Mouse (Mus musculus): ENCODE measurements at regions not wholly inside any gene's neighbourhood (a gene's known extent, or its start where the extent isn't known, plus 50 kb on each side); places are given as distances from the start of the nearest gene placed in this dataset.

DNA sequence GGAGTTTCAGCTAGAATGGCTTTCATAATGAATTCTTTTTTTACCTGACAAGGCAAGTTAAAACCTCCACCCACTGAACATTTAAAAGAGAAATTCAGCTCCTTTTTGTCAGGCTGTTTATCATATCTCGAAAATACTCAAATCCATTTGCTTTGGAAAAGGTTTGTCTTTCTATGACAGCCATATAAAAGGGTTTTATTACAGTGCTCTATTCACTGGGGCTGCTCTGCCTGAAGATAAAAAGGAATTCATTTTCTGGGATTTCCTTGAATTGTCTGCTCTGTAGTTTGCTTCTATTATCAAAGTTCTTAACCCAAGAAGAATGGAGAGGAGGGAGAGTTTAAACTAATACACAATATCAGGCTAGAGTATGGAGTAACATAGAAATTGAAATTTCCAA, 442.8 kb downstream of the 9430069I07Rik start:
- Histone ChIP-seq H3K4me1 (replicated peaks) (no peaks in the 10 kb centered on the region), H3K4me2 (no peak overlapping the region), H3K36me3 (no peaks in the 10 kb centered on the region), H3K9me3 (no peaks in the 10 kb centered on the region), H3K27me3 (no peaks in the 10 kb centered on the region), H3K9ac (no peak overlapping the region), H3K27ac (no peak overlapping the region), H3K4me3 (no peak overlapping the region)
- WGBS = 68% methylated on average over 1 of the region's 1 CpGs
- no peak for ATAC-seq (ENCODE audit: low FRiP score)

DNA sequence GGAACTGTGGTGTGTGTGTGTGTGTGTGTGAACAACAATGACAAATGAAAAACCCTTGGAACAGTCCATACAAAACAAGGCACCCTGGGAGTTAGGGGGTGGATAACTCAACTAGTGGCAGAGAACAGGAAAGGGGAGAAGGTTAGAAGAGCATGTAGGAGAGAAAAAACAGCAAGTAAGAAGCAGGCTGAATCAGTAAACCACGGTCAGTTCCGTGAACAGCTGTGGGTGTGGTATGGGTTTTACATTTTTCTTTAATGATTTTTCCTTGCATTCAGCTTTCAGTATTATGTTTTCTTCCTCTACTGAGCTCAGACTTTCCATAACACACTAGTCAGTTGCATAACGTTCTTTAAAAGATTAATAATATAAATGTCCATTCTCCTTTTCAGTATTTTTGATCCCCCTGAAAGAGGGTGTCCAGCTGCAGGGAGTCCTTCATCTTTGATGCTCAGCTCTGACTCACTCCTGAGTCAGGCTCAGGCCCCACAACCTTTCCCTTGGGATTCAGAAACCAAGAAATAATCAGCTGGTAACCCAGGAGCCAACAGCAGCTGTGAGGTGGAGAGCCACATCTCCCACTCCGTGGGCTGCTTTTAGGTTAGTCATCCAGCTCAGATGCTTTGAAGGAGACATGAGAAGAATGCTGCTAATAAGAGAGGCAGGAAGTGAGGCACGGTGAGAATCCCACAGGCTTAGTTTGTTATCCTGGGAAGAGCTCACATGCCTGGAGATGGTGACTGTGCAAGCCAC, 450.8 kb downstream of the 9430069I07Rik start:
- no peaks in the 10 kb centered on the region for H3K27me3 ChIP-seq
- no peaks in the 10 kb centered on the region for H3K4me1 ChIP-seq (replicated peaks)
- no peak overlapping the region for H3K4me2 ChIP-seq
- no peaks in the 10 kb centered on the region for H3K36me3 ChIP-seq
- H3K4me3 ChIP-seq = no peak overlapping the region
- H3K9me3 ChIP-seq = no peaks in the 10 kb centered on the region
- H3K9ac ChIP-seq = no peak overlapping the region
- no peak overlapping the region for H3K27ac ChIP-seq
- WGBS = 81% methylated on average over 5 of the region's 5 CpGs
- no peak for ATAC-seq (ENCODE audit: low FRiP score)

DNA sequence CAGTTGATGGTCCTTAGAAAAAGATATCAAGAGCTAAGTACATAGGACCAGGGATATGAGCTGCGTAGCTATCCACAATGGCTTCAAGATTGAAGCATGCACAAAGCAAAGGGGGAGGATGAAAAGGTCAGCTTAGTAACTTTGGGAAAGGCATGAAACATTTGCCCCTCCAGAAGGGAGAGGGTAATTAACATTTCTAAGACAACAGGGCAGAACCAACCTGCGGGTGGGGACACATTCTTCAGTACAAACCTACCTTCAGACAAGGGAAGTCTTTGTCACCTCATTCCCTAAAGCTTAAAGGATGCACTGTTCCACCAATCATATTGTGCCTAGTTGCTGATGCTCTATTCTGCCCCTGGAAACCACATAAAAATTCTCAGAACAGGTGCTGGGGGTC, 461.6 kb downstream of the 9430069I07Rik start:
- no peaks in the 10 kb centered on the region for H3K4me1 ChIP-seq (replicated peaks)
- no peaks in the 10 kb centered on the region for H3K9me3 ChIP-seq
- no peak overlapping the region for H3K9ac ChIP-seq
- WGBS = 85% methylated on average over 2 of the region's 2 CpGs
- no peak for ATAC-seq (ENCODE audit: low FRiP score)
- no peak overlapping the region for H3K27ac ChIP-seq
- no peaks in the 10 kb centered on the region for H3K27me3 ChIP-seq
- no peak overlapping the region for H3K4me3 ChIP-seq
- no peak overlapping the region for H3K4me2 ChIP-seq
- no peaks in the 10 kb centered on the region for H3K36me3 ChIP-seq

DNA sequence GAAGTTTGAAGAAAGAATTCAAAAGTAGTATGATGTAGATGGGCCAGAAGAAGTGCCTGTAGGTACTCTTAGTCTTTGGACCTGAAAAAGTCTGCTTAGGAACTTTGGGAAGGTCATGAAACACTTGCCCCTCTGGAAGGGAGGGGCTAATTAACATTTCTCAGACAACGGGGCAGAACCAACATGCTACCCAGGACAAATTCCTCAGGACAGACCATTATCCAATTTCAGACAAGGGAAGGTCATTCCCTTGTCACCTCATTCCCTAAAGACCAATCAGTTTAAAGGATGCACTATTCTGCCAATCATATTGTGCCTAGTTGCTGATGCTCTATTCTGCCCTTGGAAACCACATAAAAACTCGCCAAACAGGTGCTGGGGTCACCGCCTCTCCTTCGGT, 467.1 kb downstream of the 9430069I07Rik start:
- Histone ChIP-seq H3K9ac (no peak overlapping the region), H3K27me3 (no peaks in the 10 kb centered on the region), H3K36me3 (no peaks in the 10 kb centered on the region), H3K27ac (no peak overlapping the region), H3K9me3 (no peaks in the 10 kb centered on the region), H3K4me2 (no peak overlapping the region), H3K4me1 (replicated peaks) (no peaks in the 10 kb centered on the region), H3K4me3 (no peak overlapping the region)
- WGBS = 80% methylated on average over 4 of the region's 4 CpGs
- no peak for ATAC-seq (ENCODE audit: low FRiP score)

GRCm38 (mm10) chr15:33888865-33889368, 468.8 kb downstream of the 9430069I07Rik start:
- no peak overlapping the region for H3K27ac ChIP-seq
- no peak overlapping the region for H3K4me3 ChIP-seq
- no peak for ATAC-seq (ENCODE audit: low FRiP score)
- H3K4me1 ChIP-seq (replicated peaks) = no peaks in the 10 kb centered on the region
- no peak overlapping the region for H3K9ac ChIP-seq
- H3K36me3 ChIP-seq = no peaks in the 10 kb centered on the region
- H3K4me2 ChIP-seq = no peak overlapping the region
- H3K27me3 ChIP-seq = no peaks in the 10 kb centered on the region
- H3K9me3 ChIP-seq = no peaks in the 10 kb centered on the region
- WGBS = 91% methylated on average over 1 of the region's 1 CpGs

DNA sequence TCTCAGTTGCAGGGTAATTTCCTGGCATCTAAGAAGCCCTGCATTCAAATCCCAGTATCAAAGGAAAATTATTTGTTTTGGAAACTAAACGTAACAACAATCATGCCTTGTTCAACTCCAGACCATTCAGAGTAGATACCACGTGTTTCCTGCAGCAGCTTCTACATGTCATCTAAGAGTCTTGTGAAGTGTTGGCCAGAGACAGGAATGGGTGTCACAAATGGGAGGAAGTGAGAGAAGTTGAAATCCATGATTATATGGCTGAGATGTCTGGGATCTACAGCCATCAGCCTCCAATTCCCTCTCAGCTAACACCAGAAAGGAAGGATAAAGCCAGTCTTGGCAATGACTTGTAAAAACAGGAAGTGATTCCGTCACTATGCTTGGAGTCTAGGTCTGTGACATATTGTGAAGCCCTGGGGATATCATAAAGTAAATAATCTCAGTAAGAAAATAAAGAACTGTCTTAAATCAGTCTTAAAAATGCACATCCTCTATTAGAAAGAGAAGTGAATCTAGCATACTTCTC, 495.4 kb downstream of the 9430069I07Rik start:
- WGBS = 83% methylated on average over 3 of the region's 3 CpGs
- Histone ChIP-seq H3K4me1 (replicated peaks) (no peaks in the 10 kb centered on the region), H3K9ac (no peak overlapping the region), H3K4me3 (no peak overlapping the region), H3K4me2 (no peak overlapping the region), H3K27ac (no peak overlapping the region), H3K27me3 (no peaks in the 10 kb centered on the region), H3K9me3 (no peaks in the 10 kb centered on the region), H3K36me3 (no peaks in the 10 kb centered on the region)
- ATAC-seq (ENCODE audit: low FRiP score) = no peak

- H3K9ac ChIP-seq = no peak overlapping the region
- H3K27me3 ChIP-seq = no peaks in the 10 kb centered on the region
- no peak overlapping the region for H3K27ac ChIP-seq
- no peak for ATAC-seq (ENCODE audit: low FRiP score)
- 91% methylated on average over 1 of the region's 1 CpGs for WGBS
- no peak overlapping the region for H3K4me2 ChIP-seq
- H3K4me3 ChIP-seq = no peak overlapping the region
- no peaks in the 10 kb centered on the region for H3K36me3 ChIP-seq
- H3K9me3 ChIP-seq = no peaks in the 10 kb centered on the region
- H3K4me1 ChIP-seq (replicated peaks) = no peaks in the 10 kb centered on the region
Measured at GRCm38 (mm10) chr15:33825435-33826088, 532.1 kb downstream of the 9430069I07Rik start.

DNA sequence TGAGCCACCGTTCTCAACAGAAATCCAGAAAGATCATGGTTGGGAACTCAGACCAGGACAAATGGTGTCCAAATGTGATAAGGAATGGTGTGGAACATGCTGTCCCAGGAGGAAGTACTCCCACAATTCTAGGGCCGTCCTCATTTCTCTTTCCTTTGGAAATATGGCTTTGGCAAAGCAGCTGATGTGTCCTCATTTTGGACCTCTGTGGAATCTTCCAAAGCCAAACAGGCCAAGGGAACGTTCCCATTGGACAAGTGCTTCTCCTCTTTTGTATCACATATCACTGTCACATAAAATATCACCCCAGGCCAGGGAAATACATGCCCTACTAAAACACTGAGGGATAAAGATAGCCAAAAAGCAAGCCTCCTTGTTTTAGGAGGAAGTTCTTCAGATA, 532.8 kb downstream of the 9430069I07Rik start:
- Histone ChIP-seq H3K4me3 (no peak overlapping the region), H3K4me2 (no peak overlapping the region), H3K9ac (no peak overlapping the region), H3K9me3 (no peaks in the 10 kb centered on the region), H3K36me3 (no peaks in the 10 kb centered on the region), H3K27me3 (no peaks in the 10 kb centered on the region), H3K4me1 (replicated peaks) (no peaks in the 10 kb centered on the region), H3K27ac (no peak overlapping the region)
- no peak for ATAC-seq (ENCODE audit: low FRiP score)
- WGBS = 96% methylated on average over 3 of the region's 3 CpGs

DNA sequence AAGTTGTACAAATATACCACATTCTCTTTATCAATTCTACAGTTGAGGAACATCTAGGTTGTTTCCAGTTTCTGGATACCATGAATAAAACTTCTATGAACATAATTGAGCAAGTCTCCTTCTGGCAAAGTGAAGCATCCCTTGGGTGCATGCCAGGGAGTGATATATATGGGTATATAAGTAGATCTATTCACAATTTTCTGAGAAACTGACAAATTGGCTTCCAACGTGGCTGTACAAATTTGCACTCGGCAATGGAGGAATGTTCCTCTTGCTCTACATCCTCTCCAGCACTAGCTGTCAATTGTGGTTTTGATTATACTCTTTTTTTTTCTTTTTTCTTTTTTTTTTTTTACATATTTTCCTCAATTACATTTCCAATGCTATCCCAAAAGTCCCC, 576.7 kb downstream of the 9430069I07Rik start:
- H3K9ac ChIP-seq = no peak overlapping the region
- no peaks in the 10 kb centered on the region for H3K9me3 ChIP-seq
- no peak overlapping the region for H3K4me2 ChIP-seq
- no peaks in the 10 kb centered on the region for H3K27me3 ChIP-seq
- no peak overlapping the region for H3K27ac ChIP-seq
- H3K4me3 ChIP-seq = no peak overlapping the region
- H3K36me3 ChIP-seq = no peaks in the 10 kb centered on the region
- no peaks in the 10 kb centered on the region for H3K4me1 ChIP-seq (replicated peaks)
- no peak for ATAC-seq (ENCODE audit: low FRiP score)
- WGBS = 93% methylated on average over 2 of the region's 2 CpGs

DNA sequence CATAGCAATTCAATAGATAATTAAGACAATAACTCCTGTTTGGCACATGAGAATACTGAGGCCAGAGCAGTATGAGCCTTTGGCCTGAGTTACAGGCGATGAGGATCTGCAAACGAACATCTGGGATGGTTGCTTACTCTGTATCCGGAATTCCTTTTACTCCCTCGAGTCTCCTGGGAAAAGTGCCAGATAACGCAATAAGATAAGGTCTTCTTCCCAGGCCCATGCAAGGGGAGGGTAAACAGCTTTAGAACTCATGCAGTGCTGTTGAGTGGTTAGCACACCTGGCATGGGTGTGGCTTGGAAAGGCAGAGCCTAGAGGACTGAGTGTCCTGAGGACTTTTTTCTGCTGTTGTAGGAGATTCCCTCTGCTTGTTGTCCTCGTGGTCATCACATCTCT, 598.2 kb downstream of the 9430069I07Rik start:
- H3K9ac ChIP-seq = no peak overlapping the region
- no peak overlapping the region for H3K27ac ChIP-seq
- no peaks in the 10 kb centered on the region for H3K36me3 ChIP-seq
- H3K4me3 ChIP-seq = no peak overlapping the region
- 64% methylated on average over 6 of the region's 6 CpGs for WGBS
- H3K4me1 ChIP-seq (replicated peaks) = no peaks in the 10 kb centered on the region
- no peaks in the 10 kb centered on the region for H3K27me3 ChIP-seq
- no peak for ATAC-seq (ENCODE audit: low FRiP score)
- H3K4me2 ChIP-seq = no peak overlapping the region
- H3K9me3 ChIP-seq = no peaks in the 10 kb centered on the region

DNA sequence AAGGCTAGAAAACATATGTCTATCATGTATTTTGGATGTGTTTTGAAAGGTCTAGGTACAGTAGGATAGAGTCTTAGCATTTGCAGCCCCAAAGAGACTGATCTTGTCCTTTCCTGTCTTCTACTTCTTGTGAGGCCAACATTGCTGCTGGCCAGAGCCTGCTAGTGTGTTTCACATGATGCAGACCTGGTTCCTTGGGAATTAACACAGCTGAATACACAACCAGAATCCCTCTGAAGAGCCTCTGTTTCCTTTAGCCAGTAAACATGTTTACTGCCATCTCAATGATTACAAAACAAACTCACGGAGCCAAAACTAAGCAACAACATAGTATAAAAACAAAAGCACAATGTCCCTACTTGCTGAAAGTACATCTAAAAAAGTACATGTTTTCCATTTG, 598.9 kb downstream of the 9430069I07Rik start:
- Histone ChIP-seq H3K9ac (no peak overlapping the region), H3K4me3 (no peak overlapping the region), H3K27ac (no peak overlapping the region), H3K27me3 (no peaks in the 10 kb centered on the region), H3K36me3 (no peaks in the 10 kb centered on the region), H3K4me2 (no peak overlapping the region), H3K4me1 (replicated peaks) (no peaks in the 10 kb centered on the region), H3K9me3 (no peaks in the 10 kb centered on the region)
- WGBS = 85% methylated on average over 1 of the region's 1 CpGs
- no peak for ATAC-seq (ENCODE audit: low FRiP score)

Data from hindbrain, embryonic 13.5 days (tissue).